Mouse (Mus musculus) gastrocnemius, postnatal 14 days (tissue): Measurements from ENCODE around the gene Mgme1. TPM values are rescaled to one million over a fixed set of nuclear protein-coding genes. Genes with fewer than 3 reads are reported as not detected.

Source experiments
- DNase-seq: peaks from one replicate; pipeline ENCODE4 v3.0.0; 2021; ENCODE audit warnings: mixed read lengths
- intact Hi-C: fragments of 180-260 bp; cut with DNase I; formaldehyde crosslinking; loops from one replicate; pipeline ENCODE4 v1.15.1; 2025; ENCODE audit warnings: low total_unique reads
- total RNA-seq, 2 experiments: library from RNA; stranded (reverse); gene quantifications; 2 replicates each; pipeline ENCODE4 v1.2.3; 2021

Gene Mgme1
- total RNA-seq, 2 experiments from 2014 or later = 5.4 to 5.6 TPM

DNA sequence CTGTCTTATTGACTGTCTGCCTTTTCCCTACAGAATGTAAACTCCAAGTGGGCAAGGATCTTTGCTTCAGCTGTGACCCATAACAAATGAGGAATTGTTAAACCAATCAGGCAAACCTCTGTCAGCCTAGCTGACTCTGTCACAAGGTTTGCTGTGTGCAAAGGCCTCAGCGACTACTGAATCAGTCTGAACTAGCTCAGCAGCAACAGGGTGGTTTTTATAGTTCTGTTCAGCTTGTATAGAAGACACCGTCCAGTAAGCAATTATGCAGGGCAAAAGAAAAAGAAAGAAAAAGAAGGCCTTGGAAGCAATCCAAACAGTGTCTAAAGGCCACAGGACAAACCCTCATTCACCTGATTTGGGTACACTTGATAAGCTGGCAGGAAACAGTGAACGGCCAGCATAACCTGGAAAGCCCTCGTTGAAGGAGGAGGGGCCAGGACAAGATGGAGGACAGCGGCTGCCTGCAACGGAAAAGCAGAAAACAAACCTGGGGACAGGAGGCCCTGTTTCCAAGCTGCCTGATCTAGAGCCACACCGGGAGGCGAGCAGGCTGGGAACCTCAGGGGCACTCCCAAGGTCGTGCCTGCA lies 24.8 kb downstream of the Mgme1 start:
- no peak for DNase-seq
- intact Hi-C loops = no loop called here

GRCm38 (mm10) chr2:144299749-144300669 lies 29.5 kb downstream of the Mgme1 start:
- intact Hi-C loops = loop anchor here (10.0 kb wide), 1 partner anchor 145 kb away; no protein-coding TSS in a partner anchor
- no peak for DNase-seq

- intact Hi-C loops = loop anchor here (10.0 kb wide), 1 partner anchor 144 kb away; no protein-coding TSS in a partner anchor
- DNase-seq = no peak
Measured at GRCm38 (mm10) chr2:144301101-144301500, 30.6 kb downstream of the Mgme1 start.

DNA sequence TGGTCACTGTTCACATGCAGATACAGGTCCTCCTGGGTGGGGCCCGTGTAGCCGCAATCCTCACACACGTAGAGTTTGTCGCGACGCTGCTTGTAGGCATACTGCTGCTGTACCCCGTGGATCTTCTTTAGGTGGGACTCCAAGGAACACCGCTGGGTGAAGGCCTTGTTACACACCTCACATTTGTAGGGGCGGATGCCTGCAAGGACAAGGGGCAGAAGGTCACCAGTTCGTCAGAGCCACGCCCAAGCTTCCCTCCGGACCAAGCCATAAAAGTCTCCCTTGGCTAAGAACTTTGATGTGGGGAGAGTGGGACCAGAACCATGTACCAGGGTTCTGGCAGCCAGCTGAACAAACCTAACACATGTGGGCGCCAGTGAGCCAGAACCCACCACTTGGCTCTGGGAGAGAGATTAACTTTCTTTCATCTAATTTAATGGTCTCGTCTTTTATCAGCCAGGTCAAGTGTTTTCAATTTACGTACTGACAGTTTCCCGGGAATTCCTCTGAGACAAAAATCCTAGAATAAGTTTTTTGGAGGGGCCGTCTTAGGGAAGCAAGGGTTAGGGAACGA lies 35.3 kb downstream of the Mgme1 start:
- no peak for DNase-seq
- intact Hi-C loops = loop anchor here (10.0 kb wide), 1 partner anchor 139 kb away; no protein-coding TSS in a partner anchor

- DNase-seq = no peak
- intact Hi-C loops = loop anchor here (10.0 kb wide), 1 partner anchor 136 kb away; no protein-coding TSS in a partner anchor
Measured at GRCm38 (mm10) chr2:144308561-144308960, 38.1 kb downstream of the Mgme1 start.

GRCm38 (mm10) chr2:144310273-144310672 lies 39.8 kb downstream of the Mgme1 start:
- no peak for DNase-seq
- intact Hi-C loops = no loop called here

- DNase-seq = no peak
- intact Hi-C loops = no loop called here
Measured at GRCm38 (mm10) chr2:144311372-144311771, 40.9 kb downstream of the Mgme1 start.

DNA sequence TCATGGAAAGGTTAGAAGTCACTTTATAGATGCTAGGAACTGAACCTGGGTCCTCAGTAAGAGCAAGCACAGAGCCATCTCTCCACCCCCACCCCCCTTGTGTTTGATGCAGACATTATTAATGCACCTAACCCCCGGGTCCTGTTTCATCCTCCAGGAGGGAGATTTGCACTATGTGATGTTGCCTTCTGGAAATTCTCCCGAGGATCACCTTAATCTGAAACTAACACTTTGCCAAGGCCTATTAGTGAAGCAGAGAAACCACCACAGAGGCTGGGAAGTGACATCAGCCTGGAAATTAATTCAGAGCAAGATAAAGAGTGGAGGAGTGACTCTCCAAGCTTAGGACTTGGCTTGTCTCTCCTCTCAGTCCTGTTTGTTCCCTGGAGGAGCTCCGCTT lies 53.8 kb downstream of the Mgme1 start:
- intact Hi-C loops = no loop called here
- no peak for DNase-seq

GRCm38 (mm10) chr2:144329451-144329850 lies 59.0 kb downstream of the Mgme1 start:
- intact Hi-C loops = no loop called here
- DNase-seq = no peak

- no peak for DNase-seq
- intact Hi-C loops = no loop called here
Measured at GRCm38 (mm10) chr2:144329937-144330336, 59.5 kb downstream of the Mgme1 start.

DNA sequence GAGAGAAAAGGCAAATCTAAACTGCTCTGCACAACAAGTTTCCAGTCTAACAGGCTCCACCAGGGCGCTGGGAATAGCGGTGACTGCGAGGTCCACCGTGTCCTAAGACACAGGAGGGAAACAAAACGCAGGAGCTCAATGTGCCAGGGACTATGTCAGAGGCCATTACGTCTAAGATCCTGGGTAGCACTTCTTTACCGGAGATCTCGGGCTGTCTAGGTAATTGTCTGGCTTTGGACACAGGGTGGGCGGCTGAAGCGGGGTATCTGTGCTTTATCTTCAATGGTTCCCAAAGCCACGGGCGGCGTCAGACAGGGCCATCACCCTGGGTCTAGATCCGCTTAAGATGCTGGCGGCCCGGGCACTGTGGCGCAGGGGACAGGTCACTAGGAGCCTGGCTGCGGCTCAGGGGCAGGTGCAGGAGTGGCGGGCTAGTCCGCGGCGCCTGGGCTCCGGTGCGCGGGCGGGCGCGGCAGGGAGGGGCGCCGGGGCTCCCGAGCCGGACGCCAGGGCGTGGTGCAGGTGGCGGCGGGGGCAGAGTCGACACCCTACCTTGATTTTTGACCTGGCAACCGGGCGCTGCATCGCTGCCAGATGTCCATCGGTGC lies 60.0 kb downstream of the Mgme1 start:
- intact Hi-C loops = no loop called here
- DNase-seq = no peak

Other genes with a start within 250 kb of the Mgme1 start
- not detected for gene Banf2, start 237.6 kb upstream of the Mgme1 start, total RNA-seq
- 10 to 100 TPM; 45.5 to 53.2 TPM for gene Snx5, start 243 bp downstream of the Mgme1 start, total RNA-seq
- not detected for gene Ovol2, start 61.5 kb downstream of the Mgme1 start, total RNA-seq
- 10 to 100 TPM; 15.4 to 18.8 TPM for gene Kat14, start 98.3 kb downstream of the Mgme1 start, total RNA-seq
- gene Pet117, start 98.3 kb downstream of the Mgme1 start, total RNA-seq = 1 to 10 TPM; 5.7 to 6.5 TPM